Mouse (Mus musculus) granulocyte monocyte progenitor cell, adult 5-6 weeks (primary cell): ENCODE data around the gene Exosc5. TPM values are rescaled to one million over a fixed set of nuclear protein-coding genes. Genes with fewer than 3 reads are reported as not detected.
A peak's percentile ranks its signal among the peaks of the same experiment; 100 is the strongest.

ENCODE experiments used
- ATAC-seq: replicated peaks from 2 replicates; pipeline ENCODE4 v1.8.0; 2016; ENCODE audit warnings: mild to moderate bottlenecking, moderate TSS enrichment, inconsistent platforms; ENCODE audit not compliant: poor library complexity, severe bottlenecking
- total RNA-seq, 2 experiments: library from RNA; stranded (forward) in 1 of 2; stranded (reverse) in 1 of 2; fragments of 200-712, 200-1000 nt in 1 of 2; fragments of >200 nt in 1 of 2; fragmentation: Nextera tagmentation in 1 of 2; gene quantifications; 2 replicates each; pipeline ENCODE4 v1.2.3; 2014 to 2017

The Exosc5 gene
- total RNA-seq, 2 experiments from 2014 or later, result 81.3 to 84.1 TPM

DNA sequence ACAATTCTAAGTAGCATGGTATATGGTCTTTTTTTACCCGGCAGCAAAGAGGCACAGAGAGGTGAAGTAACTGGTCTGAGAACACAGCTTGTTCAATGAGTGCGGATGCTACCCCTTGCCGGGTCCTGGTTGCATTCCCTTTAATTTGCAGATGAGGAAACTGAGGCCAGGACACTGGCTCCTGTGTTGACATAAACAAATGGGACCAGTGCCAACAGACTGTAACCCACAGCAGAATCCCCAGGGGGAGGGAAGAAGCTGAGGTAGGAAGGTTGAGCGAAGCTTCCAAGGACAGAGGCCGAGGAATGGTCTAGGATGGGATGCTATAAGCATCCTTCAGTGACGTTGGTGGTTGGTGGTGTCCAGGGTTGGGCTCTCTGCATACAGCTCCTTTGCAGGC lies 16.4 kb downstream of the Exosc5 start:
- ATAC-seq, result no peak

GRCm38 (mm10) chr7:25676085-25676781 lies 17.3 kb downstream of the Exosc5 start:
- no peak for ATAC-seq

DNA sequence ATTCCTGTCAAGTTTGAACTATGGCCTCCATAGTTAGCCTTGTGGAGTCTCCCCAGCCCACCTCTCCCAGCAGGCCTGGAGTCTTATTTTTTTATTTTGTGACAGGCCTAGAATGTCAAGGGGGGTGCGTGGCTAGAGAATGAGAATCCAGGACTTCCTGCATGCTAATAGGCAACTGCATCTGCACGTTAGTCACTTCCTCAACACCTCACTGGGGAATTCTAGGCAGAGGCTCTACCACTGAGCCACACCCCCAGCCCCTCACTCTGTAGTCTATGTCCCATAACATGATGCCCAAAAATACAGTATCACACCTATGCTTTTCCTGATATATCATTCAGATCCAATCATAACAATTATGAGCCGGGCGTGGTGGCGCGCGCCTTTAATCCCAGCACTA lies 18.0 kb downstream of the Exosc5 start:
- no peak for ATAC-seq

GRCm38 (mm10) chr7:25679971-25680370 lies 21.0 kb downstream of the Exosc5 start:
- ATAC-seq, result peak; percentile 31

DNA sequence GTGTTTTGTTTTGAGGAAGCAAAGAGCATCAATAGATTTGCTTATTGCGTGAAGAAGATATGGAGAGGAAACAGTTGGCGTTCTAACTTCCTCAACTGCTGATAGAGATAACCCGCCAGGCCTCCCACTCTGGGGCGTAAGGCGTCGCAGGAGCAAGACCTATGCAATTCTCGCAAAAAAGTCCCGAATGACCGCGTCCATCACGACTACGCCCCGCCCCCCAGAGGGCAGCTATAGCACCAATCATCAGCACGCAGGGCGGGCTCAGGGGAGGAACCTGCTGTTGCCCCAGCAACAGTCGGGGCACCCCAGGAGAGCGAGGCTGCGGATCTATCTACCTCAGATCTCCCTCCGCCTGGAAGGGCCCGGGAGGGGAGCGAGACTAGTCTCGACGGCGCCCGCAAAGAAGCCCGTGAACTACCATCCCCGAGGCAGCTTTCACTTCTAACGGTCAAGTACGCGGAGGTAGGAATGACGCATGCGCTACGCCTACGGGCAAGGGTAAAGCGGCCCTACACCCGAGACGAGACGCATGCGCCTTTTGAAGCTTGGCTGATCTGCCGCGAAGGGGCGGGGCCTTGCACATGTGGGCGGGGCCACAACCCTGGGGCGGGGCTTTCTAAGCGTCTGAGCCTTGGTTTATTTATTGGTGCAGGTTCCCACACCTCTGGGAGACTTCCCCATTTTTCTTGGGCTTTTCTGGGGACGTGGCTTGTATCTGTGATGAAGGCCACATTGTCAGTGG lies 21.7 kb downstream of the Exosc5 start, which contains the start of gene B9d2:
B9d2 (plus strand) TSS at position 267 of the 745 bp plus-strand sequence.
- ATAC-seq, result peak; percentile 64

- ATAC-seq, result no peak
These were observed 22.6 kb downstream of the Exosc5 start for GRCm38 (mm10) chr7:25681341-25682231.

GRCm38 (mm10) chr7:25683474-25684180 lies 24.7 kb downstream of the Exosc5 start:
- ATAC-seq, result peak; percentile 35

GRCm38 (mm10) chr7:25684659-25685058 lies 25.7 kb downstream of the Exosc5 start:
- ATAC-seq, result no peak

DNA sequence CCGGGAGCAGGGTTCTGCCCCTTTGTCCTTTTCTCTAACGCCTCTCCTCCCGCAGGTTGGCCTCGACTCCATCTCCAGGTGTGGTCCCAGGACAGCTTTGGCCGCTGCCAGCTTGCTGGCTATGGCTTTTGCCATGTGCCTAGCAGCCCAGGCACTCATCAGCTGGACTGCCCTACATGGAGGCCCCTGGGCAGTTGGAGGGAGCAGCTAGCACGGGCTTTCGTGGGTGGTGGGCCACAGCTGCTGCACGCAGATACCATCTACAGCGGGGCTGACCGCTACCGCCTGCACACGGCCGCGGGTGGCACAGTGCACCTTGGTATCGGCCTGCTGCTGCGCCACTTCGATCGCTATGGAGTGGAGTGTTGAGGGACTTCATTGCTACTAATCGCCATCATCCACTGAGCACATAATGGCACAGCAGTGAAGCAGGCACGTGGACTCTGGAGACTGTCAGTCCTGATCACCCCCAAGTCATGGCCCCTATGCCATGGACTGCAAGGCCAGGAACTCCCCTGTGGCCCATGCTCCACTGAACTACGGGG lies 27.0 kb downstream of the Exosc5 start:
- ATAC-seq, result no peak

DNA sequence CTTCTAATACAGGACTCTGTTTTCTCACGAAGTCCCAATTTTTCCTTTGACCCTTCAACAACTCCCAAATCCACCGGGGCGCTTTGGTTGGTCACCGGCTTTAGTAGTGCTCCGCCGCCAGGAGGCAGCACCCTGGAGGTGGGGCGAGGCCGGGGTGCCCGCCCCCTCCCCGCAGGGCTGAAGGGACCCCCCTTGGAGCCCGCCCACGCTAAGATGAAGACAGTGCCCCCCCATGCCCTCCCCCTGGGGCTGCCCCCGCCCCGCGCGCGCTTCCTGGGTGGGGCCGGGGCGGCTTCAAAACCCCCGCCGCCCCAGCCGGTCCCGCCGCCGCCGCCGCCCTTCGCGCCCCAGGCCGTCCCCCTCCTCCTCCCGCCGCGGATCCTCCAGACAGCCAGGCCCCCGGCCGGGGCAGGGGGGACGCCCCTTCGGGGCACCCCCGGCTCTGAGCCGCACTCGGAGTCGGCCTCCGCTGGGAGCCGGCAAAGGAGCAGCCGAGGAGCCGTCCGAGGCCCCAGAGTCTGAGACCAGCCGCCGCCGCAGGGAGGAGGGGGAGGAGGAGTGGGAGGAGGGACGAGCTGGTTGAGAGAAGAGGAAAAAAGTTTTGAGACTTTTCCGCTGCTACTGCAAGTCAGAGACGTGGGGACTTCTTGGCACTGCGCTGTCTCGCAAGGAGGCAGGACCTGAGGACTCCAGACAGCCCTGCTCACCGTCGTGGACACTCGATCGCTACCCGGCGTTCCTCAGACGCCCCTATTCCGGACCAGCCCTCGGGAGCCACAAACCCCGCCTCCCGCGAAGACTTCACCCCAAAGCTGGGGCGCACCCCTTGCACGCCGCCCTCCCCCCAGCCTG lies 27.9 kb downstream of the Exosc5 start, which contains the start of gene Tgfb1:
Tgfb1 (plus strand) TSS at position 323 of the 852 bp plus-strand sequence.
- peak; percentile 33 for ATAC-seq

DNA sequence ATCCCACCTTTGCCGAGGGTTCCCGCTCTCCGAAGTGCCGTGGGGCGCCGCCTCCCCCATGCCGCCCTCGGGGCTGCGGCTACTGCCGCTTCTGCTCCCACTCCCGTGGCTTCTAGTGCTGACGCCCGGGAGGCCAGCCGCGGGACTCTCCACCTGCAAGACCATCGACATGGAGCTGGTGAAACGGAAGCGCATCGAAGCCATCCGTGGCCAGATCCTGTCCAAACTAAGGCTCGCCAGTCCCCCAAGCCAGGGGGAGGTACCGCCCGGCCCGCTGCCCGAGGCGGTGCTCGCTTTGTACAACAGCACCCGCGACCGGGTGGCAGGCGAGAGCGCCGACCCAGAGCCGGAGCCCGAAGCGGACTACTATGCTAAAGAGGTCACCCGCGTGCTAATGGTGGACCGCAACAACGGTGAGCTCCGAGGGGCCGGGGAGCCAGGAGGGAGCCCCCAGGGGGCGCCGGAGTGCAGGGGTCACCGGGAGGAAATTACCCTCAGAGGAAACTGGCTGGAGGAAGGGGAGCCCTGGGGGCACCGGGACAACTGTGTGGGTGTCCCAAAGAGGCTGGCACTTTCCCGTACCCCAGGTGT lies 28.9 kb downstream of the Exosc5 start:
- peak; percentile 8 for ATAC-seq

DNA sequence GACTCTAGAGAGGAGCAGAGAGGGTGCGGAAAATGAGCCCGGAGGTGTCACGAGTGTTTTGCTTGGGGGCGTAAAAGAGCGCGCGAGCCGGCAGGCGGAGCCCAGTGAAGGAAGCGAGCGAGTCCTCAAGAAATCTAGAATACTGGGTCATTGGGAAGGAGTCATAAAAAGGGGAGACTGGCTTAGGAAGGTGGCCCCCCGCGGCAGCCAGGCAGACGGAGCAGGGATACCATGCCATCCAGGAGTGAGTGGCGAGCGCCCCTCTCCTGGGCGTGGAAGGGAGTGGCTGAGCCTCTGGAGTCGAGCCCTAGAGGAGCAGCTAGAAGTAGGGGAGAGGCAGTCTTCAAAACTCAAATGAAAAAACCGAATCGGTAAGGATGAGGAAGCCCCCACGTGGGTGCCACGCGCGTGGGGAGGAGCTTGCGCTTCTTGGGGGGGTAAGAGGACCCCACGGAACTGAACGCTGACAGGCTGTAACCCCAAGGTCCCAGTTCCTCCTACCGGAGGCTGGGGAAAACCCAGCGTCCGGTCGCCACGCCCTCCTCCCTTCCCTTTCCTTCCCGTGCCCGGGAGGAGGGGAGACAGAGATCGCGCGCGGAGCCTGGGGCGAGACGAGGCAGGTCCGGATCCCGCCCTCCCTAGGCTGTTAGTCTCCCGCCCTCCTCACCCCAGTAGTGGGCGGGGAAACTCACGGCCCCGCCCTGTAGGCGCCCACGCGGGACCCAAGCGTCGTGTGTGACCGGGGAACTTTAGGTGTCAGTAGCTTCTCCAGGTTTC lies 30.0 kb downstream of the Exosc5 start:
- ATAC-seq, result peak; percentile 70

GRCm38 (mm10) chr7:25689603-25690021 lies 30.6 kb downstream of the Exosc5 start:
- peak; percentile 0; the same call in 1 of the 2 replicates for ATAC-seq

DNA sequence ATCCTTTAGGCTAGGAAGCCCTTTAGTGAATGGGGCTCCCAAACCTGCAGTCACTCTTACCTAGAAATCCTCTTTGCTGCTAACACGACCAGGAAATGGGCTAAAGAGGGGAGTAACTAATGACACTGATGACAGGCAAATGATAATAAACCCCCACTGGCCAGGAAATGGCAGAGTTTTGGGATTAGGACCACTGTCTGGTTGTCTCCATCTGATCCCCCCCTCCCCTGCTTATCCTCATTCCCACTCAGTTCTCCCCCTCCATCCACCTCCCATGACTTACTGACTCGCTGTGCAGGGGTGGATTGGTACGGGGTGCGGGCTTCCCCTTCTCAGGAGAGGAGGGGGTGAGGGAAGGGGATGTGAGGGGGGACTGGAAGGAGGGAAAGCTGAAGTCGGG lies 31.1 kb downstream of the Exosc5 start:
- no peak for ATAC-seq

- ATAC-seq, result no peak
These were observed 35.1 kb downstream of the Exosc5 start for GRCm38 (mm10) chr7:25694104-25694503.

DNA sequence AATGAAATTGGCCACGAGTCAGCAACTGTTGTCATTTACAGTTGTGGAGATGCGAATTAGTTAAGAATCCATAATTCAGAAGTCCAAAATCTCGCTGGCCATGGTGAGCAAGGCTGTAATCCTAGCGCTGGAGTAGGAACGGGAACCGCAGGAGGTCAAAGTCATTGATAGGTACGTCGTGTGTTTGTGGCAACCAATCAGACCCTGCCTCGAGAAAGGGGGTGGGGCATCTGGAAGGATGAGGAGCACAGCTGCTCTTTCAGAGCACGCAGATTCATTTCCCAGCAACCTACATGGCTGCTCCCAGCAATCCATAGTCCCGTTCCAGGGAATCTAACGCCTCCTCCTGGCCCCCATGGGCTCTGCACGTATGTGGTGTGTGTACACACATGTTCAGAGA lies 40.9 kb downstream of the Exosc5 start:
- no peak for ATAC-seq

DNA sequence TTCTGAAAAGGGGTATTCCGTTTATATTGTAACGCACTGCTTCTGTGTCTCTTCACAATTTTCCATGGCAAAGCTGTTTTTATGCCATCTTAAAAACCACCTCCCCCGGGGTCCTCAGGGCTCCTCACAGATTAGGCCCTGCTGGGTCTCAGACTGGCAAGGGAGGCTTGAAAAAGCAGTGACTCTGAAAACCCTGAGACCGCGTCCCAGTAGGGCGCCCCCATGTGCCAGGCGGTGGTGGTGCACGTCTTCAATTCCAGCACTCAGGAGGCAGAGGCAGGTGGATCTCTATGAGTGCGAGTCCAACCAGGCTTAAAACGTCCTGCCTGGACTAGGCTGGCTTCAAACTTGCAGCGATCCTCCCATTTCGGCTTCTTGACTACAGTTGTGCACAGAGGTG lies 41.8 kb downstream of the Exosc5 start:
- ATAC-seq, result no peak

DNA sequence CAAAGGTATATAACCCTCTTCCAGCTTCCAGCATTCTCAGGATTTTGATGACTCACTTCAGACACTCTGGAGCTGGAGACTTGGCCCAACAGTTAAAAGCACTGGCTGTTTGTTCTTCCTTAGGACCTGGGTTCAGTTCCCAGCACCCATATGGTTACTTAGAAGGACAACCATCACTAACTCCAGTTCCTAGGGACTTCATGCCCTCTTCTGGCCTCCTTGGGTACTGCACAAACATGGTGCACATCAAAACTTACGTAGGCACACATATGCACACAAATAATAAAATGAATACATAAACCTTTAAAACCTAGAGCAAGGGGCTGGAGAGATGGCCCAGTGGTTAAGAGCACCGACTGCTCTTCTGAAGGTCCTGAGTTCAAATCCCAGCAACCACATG lies 43.4 kb downstream of the Exosc5 start:
- no peak for ATAC-seq
